Mouse (Mus musculus) testis, adult 2 months (tissue): ENCODE data around the gene Dnah17.

Experiments used
- CTCF ChIP-seq: fragments of 200-500 bp; IDR thresholded peaks from 2 replicates; pipeline ENCODE4 v1.5.1; 2012; ENCODE audit warnings: low read depth, mild to moderate bottlenecking, inconsistent platforms, low read length, moderate library complexity; ENCODE audit not compliant: control insufficient read depth, insufficient read depth, insufficient replicate concordance
- POLR2A ChIP-seq: fragments of 200-500 bp; IDR thresholded peaks from 2 replicates; pipeline ENCODE4 v1.6.1; 2012; ENCODE audit warnings: low read depth, mild to moderate bottlenecking, inconsistent platforms, low read length, moderate library complexity; ENCODE audit not compliant: control insufficient read depth

DNA sequence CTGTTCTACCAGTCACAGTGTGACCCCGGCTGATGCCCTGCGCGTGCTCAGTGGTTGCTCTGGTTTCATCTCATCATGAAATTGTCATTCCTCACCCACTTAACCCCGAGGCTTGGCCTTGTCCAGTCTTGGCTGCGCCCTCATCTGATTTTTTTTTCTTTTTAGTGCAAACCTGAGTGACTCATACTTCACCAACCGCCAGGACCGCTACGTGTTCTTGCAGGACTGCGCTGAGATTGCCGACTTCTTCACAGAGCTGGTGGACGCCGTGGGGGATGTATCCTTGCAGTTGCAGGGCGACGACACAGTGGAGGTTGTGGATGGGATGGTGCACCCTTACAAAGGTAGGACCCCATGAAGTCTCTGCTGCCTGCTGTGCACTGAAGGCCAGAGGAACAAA lies 127.3 kb downstream of the Dnah17 start:
- no peak for TF ChIP-seq POLR2A
- TF ChIP-seq CTCF = no peak
